Mouse (Mus musculus): ENCODE data around the gene Oxnad1. TPM values are rescaled to one million over a fixed set of nuclear protein-coding genes. Genes with fewer than 3 reads are reported as not detected.
"Not testable (repeated sequence)": the region's sequence is repeated elsewhere in the genome, so short reads cannot be mapped to it uniquely, and the experiment has no call there.

Oxnad1 gene
- total and polyA plus RNA-seq, 2 experiments from 2014 or later, result 24.5 to 28.8 TPM

DNA sequence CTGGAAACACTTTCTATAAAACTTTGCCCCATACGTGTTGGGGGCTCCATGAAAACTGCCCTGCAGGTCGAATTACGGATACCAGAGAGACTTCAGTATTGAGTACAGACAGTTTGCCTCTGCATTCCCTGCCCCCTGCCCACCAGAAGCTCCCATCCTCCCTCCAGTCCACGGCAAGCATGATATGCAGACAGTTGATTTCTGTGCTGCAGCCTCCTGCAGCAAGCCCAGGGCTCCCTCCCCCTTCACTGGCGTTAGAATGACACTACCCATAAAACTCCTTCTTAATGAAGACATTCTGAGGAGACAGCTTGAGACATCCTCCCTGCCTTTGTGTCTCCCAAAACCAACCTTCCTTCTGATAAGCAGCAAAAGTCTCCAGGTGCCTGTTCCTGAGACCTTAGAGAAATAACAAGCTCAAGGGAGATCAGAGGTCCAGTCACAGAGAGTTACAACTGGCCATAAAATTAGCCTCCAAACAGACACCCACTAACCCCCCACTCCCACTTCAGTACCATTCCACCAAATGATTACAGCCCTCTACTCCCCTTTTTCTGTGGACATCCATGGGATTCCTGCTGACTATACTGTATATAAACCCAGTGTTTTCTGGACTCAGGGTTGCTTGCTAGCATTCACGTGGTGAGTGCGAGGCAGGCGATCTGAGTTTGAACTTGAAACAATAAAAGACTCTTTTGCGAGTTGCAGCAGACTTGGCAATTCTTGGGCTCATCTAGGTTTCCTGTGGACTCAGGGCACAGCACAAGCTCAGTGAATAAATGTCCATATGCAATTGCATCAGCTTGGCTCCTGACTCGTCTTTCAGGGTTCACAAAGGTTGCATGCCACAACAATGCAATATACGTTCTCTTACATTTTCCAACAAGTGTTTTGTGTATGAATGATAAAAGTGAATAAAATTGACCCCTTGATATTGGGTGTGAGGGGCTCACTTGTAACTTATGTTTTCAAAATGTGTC is 36.1 kb downstream of the Oxnad1 start:
- Histone ChIP-seq H3K9ac (replicated peaks; ENCODE audit: low read length) (no peak overlapping the region), H3K36me3 (ENCODE audit: insufficient read depth, low read length) (no peaks in the 10 kb centered on the region)
- ATAC-seq, result no peak

DNA sequence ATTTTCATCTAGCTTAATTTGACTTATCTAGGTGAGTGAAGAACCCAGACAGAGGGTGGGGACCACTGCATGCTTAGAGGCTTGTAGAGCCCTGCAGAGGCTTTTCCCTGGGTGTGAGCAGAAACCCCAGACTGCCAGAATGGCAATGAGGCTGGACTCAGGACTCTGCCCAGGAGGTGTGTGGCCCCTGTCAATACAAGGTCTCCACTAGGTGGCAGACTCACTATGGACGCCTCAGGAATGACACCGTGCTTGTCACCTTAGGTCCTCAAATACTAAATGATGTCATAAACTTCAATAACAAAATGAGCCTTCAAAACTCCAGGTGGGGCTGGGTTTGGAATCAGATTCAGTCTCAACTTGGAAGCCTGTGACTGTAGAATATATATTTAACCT is 36.7 kb downstream of the Oxnad1 start:
- no peak for ATAC-seq
- Histone ChIP-seq H3K27me3 (ENCODE audit: insufficient read depth, low read length) (no peaks in the 10 kb centered on the region), H3K9ac (replicated peaks; ENCODE audit: low read length) (no peak overlapping the region), H3K9me3 (ENCODE audit: low read length) (no peaks in the 10 kb centered on the region), H3K4me2 (ENCODE audit: low read depth, low read length) (no peak overlapping the region), H3K4me1 (ENCODE audit: insufficient read depth, low read length) (no peaks in the 10 kb centered on the region), H3K27ac (no peak overlapping the region), H3K4me3 (ENCODE audit: low read length) (no peak overlapping the region), H3K36me3 (ENCODE audit: insufficient read depth, low read length) (no peaks in the 10 kb centered on the region)
- TF ChIP-seq CTCF (IDR thresholded peaks at IDR 0.05; ENCODE audit: low read depth), result peak; percentile 46
- DNase-seq (ENCODE audit: low spot score), result no peak
- 58% methylated on average over 2 of the region's 2 CpGs for WGBS

More for the DNA sequence above, 36.1 kb downstream of the Oxnad1 start:
- Histone ChIP-seq H3K27me3 (ENCODE audit: insufficient read depth, low read length) (no peaks in the 10 kb centered on the region), H3K27ac (no peak overlapping the region), H3K4me1 (ENCODE audit: insufficient read depth, low read length) (no peaks in the 10 kb centered on the region), H3K4me2 (ENCODE audit: low read depth, low read length) (no peak overlapping the region), H3K9me3 (ENCODE audit: low read length) (no peaks in the 10 kb centered on the region), H3K4me3 (ENCODE audit: low read length) (no peak overlapping the region)
- 72% methylated on average over 11 of the region's 11 CpGs for WGBS
- no peak for DNase-seq (ENCODE audit: low spot score)
- TF ChIP-seq CTCF (IDR thresholded peaks at IDR 0.05; ENCODE audit: low read depth), result no peak

DNA sequence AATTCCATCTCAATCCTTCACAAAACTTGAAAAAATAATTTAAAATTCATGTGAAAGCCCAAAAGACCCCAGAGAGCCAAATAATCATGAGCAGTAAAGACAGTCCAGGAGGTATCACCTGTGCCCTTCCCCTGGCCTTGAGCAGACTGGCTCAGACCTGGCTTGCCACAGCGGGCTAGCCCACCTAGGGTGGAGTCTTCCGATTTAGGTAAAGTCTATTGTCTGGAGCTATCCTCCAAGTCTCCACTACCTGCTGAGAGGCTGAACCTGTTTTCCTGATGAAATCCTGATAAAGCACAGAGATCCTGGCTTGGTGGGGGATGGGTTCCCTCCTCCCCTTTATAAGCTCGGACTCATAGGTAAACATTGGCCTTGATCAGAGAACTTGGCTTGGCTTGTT is 39.1 kb downstream of the Oxnad1 start:
- WGBS, result 61% methylated on average over 3 of the region's 3 CpGs
- Histone ChIP-seq H3K9me3 (ENCODE audit: low read length) (no peaks in the 10 kb centered on the region), H3K27ac (no peak overlapping the region), H3K36me3 (ENCODE audit: insufficient read depth, low read length) (no peaks in the 10 kb centered on the region), H3K4me1 (ENCODE audit: insufficient read depth, low read length) (no peaks in the 10 kb centered on the region), H3K4me3 (ENCODE audit: low read length) (no peak overlapping the region), H3K4me2 (ENCODE audit: low read depth, low read length) (no peak overlapping the region), H3K9ac (replicated peaks; ENCODE audit: low read length) (no peak overlapping the region), H3K27me3 (ENCODE audit: insufficient read depth, low read length) (no peaks in the 10 kb centered on the region)
- no peak for ATAC-seq
- no peak for TF ChIP-seq CTCF (IDR thresholded peaks at IDR 0.05; ENCODE audit: low read depth)
- DNase-seq (ENCODE audit: low spot score), result no peak

DNA sequence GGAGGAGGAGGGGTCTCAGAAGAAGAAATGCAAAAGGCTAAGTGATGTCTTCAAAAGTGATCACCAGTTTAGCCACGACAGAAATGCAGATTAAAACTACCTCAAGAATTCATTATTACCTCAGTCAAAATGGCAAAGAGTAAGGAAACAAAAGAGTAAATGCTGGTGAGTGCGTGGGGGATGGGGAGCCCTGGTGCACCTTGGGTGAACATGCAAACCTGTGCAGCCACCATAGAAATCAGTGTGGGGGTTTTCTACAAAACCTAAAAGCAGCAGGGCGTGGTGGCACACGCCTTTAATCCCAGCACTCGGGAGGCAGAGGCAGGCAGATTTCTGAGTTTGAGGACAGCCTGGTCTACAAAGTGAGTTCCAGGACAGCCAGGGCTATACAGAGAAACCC is 40.1 kb downstream of the Oxnad1 start:
- not testable (repeated sequence) for H3K4me2 ChIP-seq (ENCODE audit: low read depth, low read length); H3K27me3 ChIP-seq (ENCODE audit: insufficient read depth, low read length); H3K9me3 ChIP-seq (ENCODE audit: low read length); DNase-seq (ENCODE audit: low spot score); H3K4me1 ChIP-seq (ENCODE audit: insufficient read depth, low read length); H3K9ac ChIP-seq (replicated peaks; ENCODE audit: low read length); H3K27ac ChIP-seq; ATAC-seq; H3K36me3 ChIP-seq (ENCODE audit: insufficient read depth, low read length); H3K4me3 ChIP-seq (ENCODE audit: low read length)
- WGBS, result 86% methylated on average over 5 of the region's 5 CpGs

GRCm38 (mm10) chr14:32128409-32128808 is 43.2 kb downstream of the Oxnad1 start:
- no peak for TF ChIP-seq CTCF (IDR thresholded peaks at IDR 0.05; ENCODE audit: low read depth)
- ATAC-seq, result no peak
- 82% methylated on average over 5 of the region's 5 CpGs for WGBS

GRCm38 (mm10) chr14:32131836-32132235 is 46.7 kb downstream of the Oxnad1 start:
- H3K4me1 ChIP-seq (ENCODE audit: insufficient read depth, low read length), result no peaks in the 10 kb centered on the region
- no peak for TF ChIP-seq CTCF (IDR thresholded peaks at IDR 0.05; ENCODE audit: low read depth)
- no peaks in the 10 kb centered on the region for H3K36me3 ChIP-seq (ENCODE audit: insufficient read depth, low read length)
- no peaks in the 10 kb centered on the region for H3K9me3 ChIP-seq (ENCODE audit: low read length)
- DNase-seq (ENCODE audit: low spot score), result no peak
- no peak overlapping the region for H3K4me3 ChIP-seq (ENCODE audit: low read length)
- no peak overlapping the region for H3K4me2 ChIP-seq (ENCODE audit: low read depth, low read length)
- ATAC-seq, result no peak
- whole genome bisulfite sequencing, result 93% methylated on average over 4 of the region's 4 CpGs
- no peak overlapping the region for H3K9ac ChIP-seq (replicated peaks; ENCODE audit: low read length)
- no peaks in the 10 kb centered on the region for H3K27me3 ChIP-seq (ENCODE audit: insufficient read depth, low read length)
- H3K27ac ChIP-seq, result no peak overlapping the region

More at GRCm38 (mm10) chr14:32128409-32128808, 43.2 kb downstream of the Oxnad1 start:
- Histone ChIP-seq H3K9ac (replicated peaks; ENCODE audit: low read length) (no peak overlapping the region), H3K9me3 (ENCODE audit: low read length) (no peaks in the 10 kb centered on the region), H3K27me3 (ENCODE audit: insufficient read depth, low read length) (no peaks in the 10 kb centered on the region), H3K36me3 (ENCODE audit: insufficient read depth, low read length) (no peaks in the 10 kb centered on the region), H3K4me2 (ENCODE audit: low read depth, low read length) (no peak overlapping the region), H3K4me3 (ENCODE audit: low read length) (no peak overlapping the region), H3K27ac (no peak overlapping the region), H3K4me1 (ENCODE audit: insufficient read depth, low read length) (no peaks in the 10 kb centered on the region)
- DNase-seq (ENCODE audit: low spot score), result no peak

DNA sequence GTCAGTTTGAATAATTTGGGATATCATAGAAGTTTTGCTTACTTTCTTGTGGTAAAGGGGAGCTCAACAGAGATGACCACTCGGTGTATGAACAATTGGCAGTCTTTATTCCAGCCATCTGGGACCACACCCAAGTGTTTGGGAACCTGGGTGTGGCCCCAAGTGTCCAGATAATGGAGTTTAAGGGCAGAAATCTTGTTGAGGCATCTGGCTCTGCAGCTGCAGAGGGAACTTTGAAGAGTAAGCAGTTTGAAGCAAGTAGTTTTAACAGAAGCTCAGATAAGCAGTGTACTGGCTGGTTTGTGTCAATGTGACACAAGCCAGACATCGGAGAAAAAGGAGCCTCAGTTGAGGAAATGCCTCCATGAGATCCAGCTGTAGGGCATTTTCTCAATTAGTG is 49.1 kb downstream of the Oxnad1 start:
- Histone ChIP-seq H3K4me1 (ENCODE audit: insufficient read depth, low read length) (no peaks in the 10 kb centered on the region), H3K27ac (no peak overlapping the region), H3K4me3 (ENCODE audit: low read length) (no peak overlapping the region), H3K9me3 (ENCODE audit: low read length) (no peaks in the 10 kb centered on the region), H3K4me2 (ENCODE audit: low read depth, low read length) (no peak overlapping the region), H3K27me3 (ENCODE audit: insufficient read depth, low read length) (no peaks in the 10 kb centered on the region), H3K9ac (replicated peaks; ENCODE audit: low read length) (no peak overlapping the region), H3K36me3 (ENCODE audit: insufficient read depth, low read length) (no peaks in the 10 kb centered on the region)
- WGBS, result 79% methylated on average over 2 of the region's 2 CpGs
- no peak for TF ChIP-seq CTCF (IDR thresholded peaks at IDR 0.05; ENCODE audit: low read depth)
- no peak for DNase-seq (ENCODE audit: low spot score)
- no peak for ATAC-seq

DNA sequence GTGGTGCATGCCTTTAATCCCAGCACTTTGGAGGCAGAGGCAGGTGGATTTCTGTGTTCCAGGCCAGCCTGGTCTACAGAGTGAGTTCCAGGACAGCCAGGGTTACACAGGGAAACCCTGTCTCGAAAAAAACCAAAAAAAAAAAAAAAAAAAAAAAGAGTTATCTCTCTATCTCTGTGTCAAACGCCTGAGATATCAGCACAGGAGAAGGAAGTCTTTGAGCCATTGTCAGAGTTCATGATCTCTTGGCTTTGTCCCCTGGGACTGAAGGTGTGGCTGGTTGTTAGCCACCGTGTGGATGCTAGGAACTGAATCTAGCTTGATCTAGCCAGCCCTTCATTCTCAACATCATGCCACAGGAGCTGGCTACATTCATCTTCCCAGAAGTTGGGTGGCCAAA is 51.3 kb downstream of the Oxnad1 start:
- not testable (repeated sequence) for ATAC-seq

More for the DNA sequence above, 51.3 kb downstream of the Oxnad1 start:
- not testable (repeated sequence) for H3K4me1 ChIP-seq (ENCODE audit: insufficient read depth, low read length); H3K36me3 ChIP-seq (ENCODE audit: insufficient read depth, low read length); H3K27ac ChIP-seq; H3K9ac ChIP-seq (replicated peaks; ENCODE audit: low read length); H3K27me3 ChIP-seq (ENCODE audit: insufficient read depth, low read length); H3K9me3 ChIP-seq (ENCODE audit: low read length); H3K4me3 ChIP-seq (ENCODE audit: low read length); DNase-seq (ENCODE audit: low spot score); H3K4me2 ChIP-seq (ENCODE audit: low read depth, low read length)
- 65% methylated on average over 3 of the region's 3 CpGs for WGBS

Data from hindbrain, postnatal 0 days (tissue).